Mouse (Mus musculus) right cerebral cortex, postnatal 10 days (tissue): Measurements from ENCODE around the gene Pea15a.

Source experiments
- DNase-seq, 2 experiments: peaks; one replicate each; pipeline ENCODE4 v3.0.0; 2021; ENCODE audit warnings: low spot score in 2 of 2

Pea15a gene

GRCm38 (mm10) chr1:172204814-172205740 is 1.5 kb downstream of the Pea15a start:
- DNase-seq: no peak

- DNase-seq: no peak
These were observed 2.4 kb downstream of the Pea15a start for GRCm38 (mm10) chr1:172204033-172204813.

GRCm38 (mm10) chr1:172203566-172203965 is 3.0 kb downstream of the Pea15a start:
- no peak for DNase-seq

DNA sequence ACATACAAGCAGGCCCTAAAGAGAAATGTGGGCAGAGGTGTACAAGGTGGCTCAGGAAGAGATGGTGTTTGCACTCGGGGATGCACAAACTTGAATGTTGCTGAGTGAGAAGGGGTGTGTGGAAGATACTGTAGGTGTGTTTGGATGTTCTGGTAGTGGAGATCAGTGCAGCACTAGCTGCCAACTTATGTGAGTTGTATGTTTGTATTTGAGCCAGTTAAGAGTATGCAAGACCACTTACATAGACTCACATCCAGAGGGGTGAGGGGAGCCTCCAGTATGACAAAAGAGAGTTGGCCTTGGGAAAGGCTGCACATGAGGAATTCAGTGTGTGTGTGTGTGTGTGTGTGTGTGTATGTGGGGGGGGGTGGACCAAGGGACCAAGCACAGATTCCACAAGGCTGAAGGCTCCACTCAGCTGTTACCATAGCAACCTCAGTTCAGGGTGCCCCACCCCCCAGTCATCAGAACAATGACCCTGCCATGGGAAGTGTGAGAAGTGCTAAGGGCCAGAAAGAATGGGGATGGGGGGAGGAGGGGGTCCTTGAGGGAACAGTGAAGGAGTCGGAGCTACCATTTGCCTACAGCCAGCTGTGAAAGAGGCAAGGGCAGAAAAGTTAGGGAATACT is 3.6 kb downstream of the Pea15a start:
- peak; percentile 58 to 63 for DNase-seq

GRCm38 (mm10) chr1:172201967-172202880 is 4.4 kb downstream of the Pea15a start:
- DNase-seq: peak in 1 of 2 experiments; percentile 55

DNA sequence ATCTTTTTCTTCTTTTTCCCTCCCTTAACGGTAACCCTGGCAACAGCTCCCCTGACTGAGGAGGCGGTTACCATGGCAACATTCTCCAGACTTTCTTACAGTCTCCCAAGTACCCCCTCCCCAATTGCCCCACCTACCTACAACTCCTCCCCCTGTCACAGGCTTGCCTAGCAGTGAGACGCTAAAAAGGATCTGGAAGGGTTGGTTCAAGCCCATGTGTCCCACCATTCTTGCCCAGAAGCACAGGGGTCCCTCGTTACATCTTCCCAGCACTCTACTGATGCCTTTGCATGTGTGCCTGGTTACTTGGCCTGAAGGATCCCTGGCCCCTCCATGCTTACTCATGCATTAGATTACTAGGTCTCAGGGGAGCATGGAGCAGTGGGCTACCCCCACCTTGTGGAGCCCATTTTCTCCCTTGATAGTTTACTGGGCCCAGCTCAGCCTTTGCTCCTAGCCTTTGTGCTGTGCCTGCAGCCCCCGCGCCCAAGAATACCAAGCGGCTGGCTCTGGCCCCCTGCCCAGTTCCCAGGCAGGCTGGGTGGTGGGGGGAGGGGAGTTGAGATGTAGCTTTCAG is 5.6 kb downstream of the Pea15a start:
- peak; percentile 93 for DNase-seq

DNA sequence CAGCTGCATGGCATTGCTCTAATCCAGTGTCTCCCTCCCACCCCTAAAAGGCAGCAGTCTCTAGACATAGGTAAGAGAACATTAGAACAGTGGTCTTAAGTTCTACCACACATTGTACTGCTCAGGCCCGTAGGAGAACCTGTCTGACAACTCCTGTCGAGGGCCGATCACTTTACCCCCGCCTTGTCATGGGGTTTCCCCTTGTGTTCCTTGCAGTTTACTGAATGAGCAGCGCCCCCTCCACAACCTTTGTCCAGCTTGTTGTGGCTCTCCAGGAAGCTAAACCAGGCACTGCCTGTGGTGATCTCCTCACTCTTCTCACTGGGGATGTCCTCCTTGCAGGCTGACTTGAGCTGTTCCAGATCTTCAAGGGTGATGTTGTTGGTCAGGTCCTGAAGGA is 6.4 kb downstream of the Pea15a start:
- peak in 1 of 2 experiments; percentile 54 for DNase-seq

GRCm38 (mm10) chr1:172198996-172199395 is 7.6 kb downstream of the Pea15a start:
- no peak for DNase-seq

DNA sequence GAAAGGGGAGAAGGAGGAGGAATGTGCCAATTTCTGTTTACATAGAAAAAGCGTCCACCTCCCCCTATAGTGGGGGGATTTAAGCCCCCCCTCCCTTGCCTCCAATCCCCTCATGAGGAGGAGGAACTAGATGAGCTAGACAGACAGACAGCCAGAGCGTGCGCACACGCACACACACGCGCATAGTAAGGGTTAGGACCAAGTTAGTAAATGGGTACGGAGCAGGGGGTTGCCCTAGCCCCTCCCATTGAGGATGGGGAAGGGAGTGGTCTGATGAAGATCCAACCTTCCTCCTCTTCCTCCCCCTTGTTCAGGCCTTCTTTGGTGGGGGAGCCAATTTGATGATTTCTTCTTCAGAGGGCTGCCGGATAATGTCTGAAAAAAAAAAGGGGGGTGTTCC is 8.3 kb downstream of the Pea15a start:
- DNase-seq: peak in 1 of 2 experiments; percentile 38

- no peak for DNase-seq
These were observed 8.8 kb downstream of the Pea15a start for GRCm38 (mm10) chr1:172197851-172198250.

- no peak for DNase-seq
These were observed 9.5 kb downstream of the Pea15a start for GRCm38 (mm10) chr1:172197146-172197545.

DNA sequence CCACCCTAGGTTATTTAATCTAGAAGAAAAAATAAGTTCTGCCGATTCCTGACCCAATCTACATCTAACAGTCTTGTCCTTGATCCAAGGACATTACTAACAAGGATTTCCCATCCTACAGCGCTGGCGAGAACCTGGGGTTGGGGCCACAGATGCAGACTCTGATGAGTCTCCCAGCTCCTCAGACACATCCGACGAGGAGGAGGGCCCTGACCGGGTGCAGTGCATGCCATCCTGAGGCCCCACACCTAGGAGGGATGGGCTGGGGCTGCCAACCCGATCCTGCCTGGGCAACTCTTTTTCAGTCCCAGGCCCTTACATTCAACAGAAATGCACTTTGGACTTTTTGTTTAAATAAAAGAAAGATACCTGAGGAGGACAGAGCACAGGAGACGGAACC is 12.2 kb downstream of the Pea15a start:
- DNase-seq: no peak

DNA sequence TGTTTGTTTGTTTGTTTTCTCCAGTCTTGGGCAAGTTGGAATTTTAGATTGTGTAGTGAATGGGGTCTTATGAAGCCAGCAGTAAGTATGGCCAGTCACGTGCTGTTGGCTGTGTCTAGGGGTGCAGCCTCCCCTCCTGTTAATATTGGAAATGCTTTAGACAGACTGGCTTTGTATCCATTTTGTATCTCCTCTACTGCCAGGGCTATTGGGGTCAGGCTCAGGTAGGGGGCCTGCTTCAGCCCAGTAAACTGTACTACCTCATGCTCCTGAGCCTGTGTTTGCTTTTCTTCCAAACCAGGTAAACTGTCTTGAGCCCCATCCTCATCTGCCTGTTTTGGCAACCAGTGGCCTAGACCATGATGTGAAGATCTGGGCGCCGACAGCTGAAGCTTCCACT is 14.4 kb downstream of the Pea15a start:
- no peak for DNase-seq

GRCm38 (mm10) chr1:172191578-172191977 is 15.0 kb downstream of the Pea15a start:
- DNase-seq: no peak

DNA sequence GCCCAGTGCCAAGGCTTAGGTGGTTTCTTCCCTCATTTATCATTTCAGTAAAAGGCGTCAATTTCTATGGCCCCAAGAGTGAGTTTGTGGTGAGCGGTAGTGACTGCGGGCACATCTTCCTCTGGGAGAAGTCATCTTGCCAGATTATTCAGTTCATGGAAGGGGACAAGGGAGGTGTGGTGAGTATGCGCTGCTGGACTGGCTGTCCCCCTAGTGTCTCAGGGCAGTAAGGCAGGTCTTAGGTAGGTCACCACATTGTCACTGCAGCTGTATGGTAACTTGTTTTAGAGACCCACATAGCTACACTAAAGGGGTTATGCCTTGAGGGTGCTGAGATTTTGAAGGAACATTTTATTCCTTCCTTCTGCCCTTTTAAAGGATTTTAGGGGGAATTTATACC is 17.7 kb downstream of the Pea15a start:
- DNase-seq: no peak

DNA sequence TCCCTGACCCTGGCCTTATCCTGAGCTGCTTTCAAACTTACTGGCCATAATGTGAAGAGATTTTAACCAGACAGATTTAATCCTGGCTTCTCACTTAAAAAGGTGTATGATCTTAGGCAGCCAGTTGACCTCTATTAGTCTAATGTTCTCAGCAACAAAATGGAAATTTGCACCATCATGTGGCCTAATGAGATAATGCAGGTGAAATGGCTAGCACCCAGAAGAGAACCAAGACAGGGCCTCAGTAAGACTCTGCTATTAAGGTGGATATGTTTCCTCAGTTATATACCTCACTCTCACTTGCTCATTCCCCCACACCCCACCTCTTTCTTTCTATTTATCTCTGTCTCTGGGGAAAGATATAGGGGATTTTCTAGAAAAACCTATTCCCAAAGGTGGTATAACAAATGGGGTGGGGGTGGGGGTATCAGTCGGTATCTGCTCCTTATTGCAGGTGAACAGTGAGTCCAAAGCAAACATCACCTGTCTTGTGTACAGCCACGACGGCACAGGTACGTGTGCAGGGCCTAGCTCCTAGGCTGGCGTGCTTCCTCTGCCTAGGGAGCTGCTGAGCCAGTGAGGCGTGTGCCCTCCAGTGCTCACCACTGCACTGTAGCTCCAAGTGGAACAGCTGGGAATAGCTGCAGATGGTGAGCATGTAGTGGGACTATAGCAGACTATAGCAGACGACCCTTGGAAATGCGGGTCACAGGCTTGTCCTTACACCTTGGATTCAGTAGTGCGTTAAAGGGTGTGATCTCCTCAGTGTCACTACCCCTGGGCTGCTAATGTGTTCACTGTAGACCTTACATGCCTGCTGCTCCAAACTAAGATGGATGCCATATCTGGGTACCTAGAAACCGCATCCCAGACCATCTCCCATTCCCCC is 20.0 kb downstream of the Pea15a start:
- no peak for DNase-seq

DNA sequence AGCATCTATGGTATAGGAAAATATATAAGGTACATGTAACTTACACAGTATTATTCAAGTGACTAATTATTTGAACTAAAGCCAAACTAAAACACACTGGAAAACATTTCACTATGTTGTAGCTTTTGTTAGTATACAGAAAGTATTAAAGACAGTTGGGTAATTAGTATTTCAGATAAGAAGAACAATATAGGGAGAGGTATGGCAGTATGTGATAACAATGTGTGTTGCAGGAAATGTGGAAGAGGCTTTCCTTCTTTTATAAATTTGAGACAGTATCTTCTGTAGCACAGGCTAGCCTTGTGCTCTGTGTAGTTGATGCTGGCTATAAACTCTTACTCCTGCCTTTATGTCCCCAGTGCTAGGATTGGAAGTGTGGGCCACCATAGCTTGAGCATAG is 22.7 kb downstream of the Pea15a start:
- no peak for DNase-seq

GRCm38 (mm10) chr1:172183056-172183455 is 23.5 kb downstream of the Pea15a start:
- no peak for DNase-seq

DNA sequence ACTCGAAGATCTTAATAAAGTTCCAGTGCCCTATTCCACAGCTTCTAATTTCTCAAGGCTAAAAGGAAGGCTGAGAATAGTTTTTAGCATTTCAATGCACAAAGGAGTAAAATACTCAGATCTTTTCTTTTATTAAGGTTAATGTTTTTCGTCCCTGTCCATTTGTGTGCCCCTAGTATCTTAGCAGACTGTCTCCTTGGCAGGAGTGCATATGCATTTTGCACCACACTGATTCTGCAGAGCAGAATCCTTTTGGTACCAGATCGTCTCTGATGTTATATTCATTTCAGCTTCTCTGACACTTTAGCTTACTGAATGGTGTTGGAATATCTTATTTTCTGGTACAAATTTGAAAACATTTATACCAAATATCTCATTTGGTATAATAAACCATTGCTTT is 24.8 kb downstream of the Pea15a start:
- no peak for DNase-seq

GRCm38 (mm10) chr1:172180881-172181280 is 25.7 kb downstream of the Pea15a start:
- DNase-seq: no peak
